Mouse (Mus musculus): Measurements from ENCODE around the gene Dcaf15. TPM values are rescaled to one million over a fixed set of nuclear protein-coding genes. Genes with fewer than 3 reads are reported as not detected.

The Dcaf15 gene
- polyA plus RNA-seq, 1 experiment, result 44.0 TPM

- H3K9ac ChIP-seq (ENCODE audit: low read depth, poor library complexity, severe bottlenecking), result no peak overlapping the region
- peaks cover 4% of the 10 kb centered on the region for H3K4me1 ChIP-seq (ENCODE audit: control insufficient read depth, insufficient read depth, low read length)
- H3K27me3 ChIP-seq (ENCODE audit: control insufficient read depth, insufficient read depth, low read length, poor library complexity, severe bottlenecking), result no peaks in the 10 kb centered on the region
- no peak for TF ChIP-seq CTCF (IDR thresholded peaks at IDR 0.05; ENCODE audit: low read depth, low read length)
- no peak overlapping the region for H3K27ac ChIP-seq (ENCODE audit: insufficient read depth, low read length)
- H3K36me3 ChIP-seq (ENCODE audit: control insufficient read depth, insufficient read depth, low read length, poor library complexity, severe bottlenecking), result peaks cover 36% of the 10 kb centered on the region
- H3K4me3 ChIP-seq (ENCODE audit: low read depth, low read length), result no peak overlapping the region
- no peaks in the 10 kb centered on the region for H3K9me3 ChIP-seq (replicated peaks; ENCODE audit: control insufficient read depth, insufficient read depth, low read length, poor library complexity, severe bottlenecking)
These were observed 40.2 kb upstream of the Dcaf15 start for GRCm38 (mm10) chr8:84144636-84145245.

DNA sequence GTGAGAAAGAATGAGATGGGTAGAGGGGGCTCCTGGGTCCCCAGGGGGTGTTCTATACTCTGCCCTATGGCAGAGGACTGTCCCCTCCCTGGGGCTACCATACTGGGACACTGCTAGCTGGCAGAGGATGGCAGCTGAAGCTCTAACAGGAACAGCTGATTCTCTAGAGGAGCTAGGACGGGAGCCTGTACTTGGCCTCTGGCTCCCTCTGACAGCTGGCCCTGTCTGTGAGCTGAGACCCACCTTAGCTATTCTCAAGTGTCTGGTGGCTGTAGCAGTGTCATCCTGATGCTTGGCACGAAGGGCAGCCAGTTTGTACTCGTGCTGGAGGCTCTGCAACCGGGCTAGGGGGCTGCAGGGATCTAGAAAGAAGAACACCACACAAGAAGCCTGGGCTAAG, 36.3 kb upstream of the Dcaf15 start:
- peaks cover 68% of the 10 kb centered on the region for H3K36me3 ChIP-seq (ENCODE audit: control insufficient read depth, insufficient read depth, low read length, poor library complexity, severe bottlenecking)
- no peaks in the 10 kb centered on the region for H3K9me3 ChIP-seq (replicated peaks; ENCODE audit: control insufficient read depth, insufficient read depth, low read length, poor library complexity, severe bottlenecking)
- H3K9ac ChIP-seq (ENCODE audit: low read depth, poor library complexity, severe bottlenecking), result no peak overlapping the region
- H3K27ac ChIP-seq (ENCODE audit: insufficient read depth, low read length), result no peak overlapping the region
- no peak overlapping the region for H3K4me3 ChIP-seq (ENCODE audit: low read depth, low read length)
- peaks cover 2% of the 10 kb centered on the region for H3K4me1 ChIP-seq (ENCODE audit: control insufficient read depth, insufficient read depth, low read length)
- no peak for TF ChIP-seq POLR2A (IDR thresholded peaks at IDR 0.05; ENCODE audit: insufficient read depth, low read length)
- TF ChIP-seq CTCF (IDR thresholded peaks at IDR 0.05; ENCODE audit: low read depth, low read length), result no peak
- TF ChIP-seq EP300 (IDR thresholded peaks at IDR 0.05; ENCODE audit: insufficient read depth, low read depth, low read length), result no peak
- no peaks in the 10 kb centered on the region for H3K27me3 ChIP-seq (ENCODE audit: control insufficient read depth, insufficient read depth, low read length, poor library complexity, severe bottlenecking)

DNA sequence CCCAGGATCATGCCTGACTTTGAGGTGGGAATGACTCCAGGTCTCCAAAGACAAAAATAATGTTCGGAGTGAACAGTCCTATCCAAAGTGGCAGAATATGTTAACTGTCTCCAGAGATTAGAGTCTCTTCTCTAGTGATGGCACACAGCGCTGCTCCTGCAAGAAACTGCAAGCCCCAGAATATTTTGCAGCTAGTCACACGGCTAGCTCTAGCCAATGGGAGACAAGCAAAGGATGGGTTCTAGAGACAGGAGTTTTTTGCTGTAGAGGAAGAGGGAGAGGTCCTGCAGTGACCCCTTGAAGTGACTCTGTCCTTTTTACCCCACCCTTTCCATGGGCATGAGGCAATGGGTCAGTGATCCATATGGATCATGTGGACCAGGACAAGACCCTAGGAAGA, 33.3 kb upstream of the Dcaf15 start:
- Histone ChIP-seq H3K9ac (ENCODE audit: low read depth, poor library complexity, severe bottlenecking) (no peak overlapping the region), H3K4me3 (ENCODE audit: low read depth, low read length) (no peak overlapping the region), H3K4me1 (ENCODE audit: control insufficient read depth, insufficient read depth, low read length) (no peaks in the 10 kb centered on the region), H3K36me3 (ENCODE audit: control insufficient read depth, insufficient read depth, low read length, poor library complexity, severe bottlenecking) (peaks cover 79% of the 10 kb centered on the region), H3K27me3 (ENCODE audit: control insufficient read depth, insufficient read depth, low read length, poor library complexity, severe bottlenecking) (no peaks in the 10 kb centered on the region), H3K9me3 (replicated peaks; ENCODE audit: control insufficient read depth, insufficient read depth, low read length, poor library complexity, severe bottlenecking) (no peaks in the 10 kb centered on the region), H3K27ac (ENCODE audit: insufficient read depth, low read length) (no peak overlapping the region)
- no peak for TF ChIP-seq EP300 (IDR thresholded peaks at IDR 0.05; ENCODE audit: insufficient read depth, low read depth, low read length)
- TF ChIP-seq POLR2A (IDR thresholded peaks at IDR 0.05; ENCODE audit: insufficient read depth, low read length), result no peak
- TF ChIP-seq CTCF (IDR thresholded peaks at IDR 0.05; ENCODE audit: low read depth, low read length), result no peak

- Histone ChIP-seq H3K4me3 (ENCODE audit: low read depth, low read length) (no peak overlapping the region), H3K9me3 (replicated peaks; ENCODE audit: control insufficient read depth, insufficient read depth, low read length, poor library complexity, severe bottlenecking) (no peaks in the 10 kb centered on the region), H3K27me3 (ENCODE audit: control insufficient read depth, insufficient read depth, low read length, poor library complexity, severe bottlenecking) (no peaks in the 10 kb centered on the region), H3K4me1 (ENCODE audit: control insufficient read depth, insufficient read depth, low read length) (no peaks in the 10 kb centered on the region), H3K27ac (ENCODE audit: insufficient read depth, low read length) (no peak overlapping the region), H3K36me3 (ENCODE audit: control insufficient read depth, insufficient read depth, low read length, poor library complexity, severe bottlenecking) (peaks cover 39% of the 10 kb centered on the region), H3K9ac (ENCODE audit: low read depth, poor library complexity, severe bottlenecking) (no peak overlapping the region)
- TF ChIP-seq POLR2A (IDR thresholded peaks at IDR 0.05; ENCODE audit: insufficient read depth, low read length), result no peak
- TF ChIP-seq CTCF (IDR thresholded peaks at IDR 0.05; ENCODE audit: low read depth, low read length), result no peak
- TF ChIP-seq EP300 (IDR thresholded peaks at IDR 0.05; ENCODE audit: insufficient read depth, low read depth, low read length), result no peak
These were observed 27.7 kb upstream of the Dcaf15 start for GRCm38 (mm10) chr8:84132225-84132624.

GRCm38 (mm10) chr8:84130806-84131205, 26.2 kb upstream of the Dcaf15 start:
- H3K36me3 ChIP-seq (ENCODE audit: control insufficient read depth, insufficient read depth, low read length, poor library complexity, severe bottlenecking), result peaks cover 27% of the 10 kb centered on the region
- H3K4me1 ChIP-seq (ENCODE audit: control insufficient read depth, insufficient read depth, low read length), result no peaks in the 10 kb centered on the region
- H3K27me3 ChIP-seq (ENCODE audit: control insufficient read depth, insufficient read depth, low read length, poor library complexity, severe bottlenecking), result no peaks in the 10 kb centered on the region
- TF ChIP-seq POLR2A (IDR thresholded peaks at IDR 0.05; ENCODE audit: insufficient read depth, low read length) (no peak), EP300 (IDR thresholded peaks at IDR 0.05; ENCODE audit: insufficient read depth, low read depth, low read length) (no peak), CTCF (IDR thresholded peaks at IDR 0.05; ENCODE audit: low read depth, low read length) (no peak)
- H3K9me3 ChIP-seq (replicated peaks; ENCODE audit: control insufficient read depth, insufficient read depth, low read length, poor library complexity, severe bottlenecking), result no peaks in the 10 kb centered on the region
- H3K4me3 ChIP-seq (ENCODE audit: low read depth, low read length), result peak overlapping the region; percentile 43
- H3K9ac ChIP-seq (ENCODE audit: low read depth, poor library complexity, severe bottlenecking), result peak overlapping the region; percentile 29
- H3K27ac ChIP-seq (ENCODE audit: insufficient read depth, low read length), result no peak overlapping the region

GRCm38 (mm10) chr8:84128277-84128676, 23.7 kb upstream of the Dcaf15 start:
- TF ChIP-seq CTCF (IDR thresholded peaks at IDR 0.05; ENCODE audit: low read depth, low read length), result no peak
- no peak for TF ChIP-seq POLR2A (IDR thresholded peaks at IDR 0.05; ENCODE audit: insufficient read depth, low read length)
- TF ChIP-seq EP300 (IDR thresholded peaks at IDR 0.05; ENCODE audit: insufficient read depth, low read depth, low read length), result no peak
- no peaks in the 10 kb centered on the region for H3K9me3 ChIP-seq (replicated peaks; ENCODE audit: control insufficient read depth, insufficient read depth, low read length, poor library complexity, severe bottlenecking)
- no peaks in the 10 kb centered on the region for H3K4me1 ChIP-seq (ENCODE audit: control insufficient read depth, insufficient read depth, low read length)
- H3K9ac ChIP-seq (ENCODE audit: low read depth, poor library complexity, severe bottlenecking), result no peak overlapping the region
- no peak overlapping the region for H3K4me3 ChIP-seq (ENCODE audit: low read depth, low read length)
- no peaks in the 10 kb centered on the region for H3K27me3 ChIP-seq (ENCODE audit: control insufficient read depth, insufficient read depth, low read length, poor library complexity, severe bottlenecking)
- H3K27ac ChIP-seq (ENCODE audit: insufficient read depth, low read length), result no peak overlapping the region
- peaks cover 10% of the 10 kb centered on the region for H3K36me3 ChIP-seq (ENCODE audit: control insufficient read depth, insufficient read depth, low read length, poor library complexity, severe bottlenecking)

All from ES-Bruce4 (cell line).